ENCODE assay signal across 27 mouse cellular contexts in genomic region chr7:70754826-70755225, GRCm38 (mm10).
"Had no signal": no experiment of that assay in that cellular context is flagged by ENCODE, and none has a peak within 500 bp of the region (broad histone marks: within the 10 kb centered on the region; RNA-seq: fewer than 3 reads in every experiment).

No protein-coding gene starts in this region.

- DNase-seq: gastrocnemius, adult 2 months; gastrocnemius, postnatal 10 days; gastrocnemius, postnatal 25 days; heart, adult 2 months; heart, postnatal 10 days; heart, postnatal 4 days; kidney, adult 18-20 months; kidney, adult 8-10 months; kidney, postnatal 14 days; kidney, postnatal 36 days; layer of hippocampus, adult 9-11 months; layer of hippocampus, postnatal 36 days; left cerebral cortex, postnatal 4 days had no signal

- H3K27ac ChIP-seq: gastrocnemius, adult 2 months; heart, adult 2 months; hindbrain, embryonic 10.5 days; hindbrain, embryonic 12.5 days; hindbrain, embryonic 14.5 days; intestine, embryonic 15.5 days; kidney, embryonic 15.5 days; kidney, postnatal 0 days; limb, embryonic 13.5 days; limb, embryonic 15.5 days; liver, embryonic 12.5 days; liver, embryonic 14.5 days had no signal

- H3K4me1 ChIP-seq: heart, embryonic 12.5 days; hindbrain, embryonic 12.5 days; intestine, embryonic 15.5 days; kidney, embryonic 15.5 days; limb, embryonic 13.5 days; limb, embryonic 15.5 days; liver, embryonic 12.5 days had no signal

- H3K36me3 ChIP-seq: heart, embryonic 12.5 days; hindbrain, embryonic 10.5 days; hindbrain, embryonic 12.5 days; intestine, embryonic 15.5 days; kidney, embryonic 15.5 days; limb, embryonic 13.5 days; limb, embryonic 15.5 days; liver, embryonic 12.5 days had no signal

- H3K4me2 ChIP-seq: heart, embryonic 12.5 days; hindbrain, embryonic 12.5 days; hindbrain, embryonic 14.5 days; intestine, embryonic 15.5 days; kidney, embryonic 15.5 days; limb, embryonic 13.5 days; limb, embryonic 15.5 days; liver, embryonic 12.5 days had no signal

- H3K27me3 ChIP-seq: heart, embryonic 12.5 days; intestine, embryonic 15.5 days; kidney, embryonic 15.5 days; limb, embryonic 13.5 days; limb, embryonic 15.5 days; liver, embryonic 12.5 days had no signal

- H3K9ac ChIP-seq: heart, embryonic 12.5 days; hindbrain, embryonic 12.5 days; hindbrain, embryonic 14.5 days; intestine, embryonic 15.5 days; kidney, embryonic 15.5 days; limb, embryonic 13.5 days; limb, embryonic 15.5 days; liver, embryonic 12.5 days; liver, embryonic 14.5 days had no signal

- H3K4me3 ChIP-seq: gastrocnemius, adult 2 months; heart, adult 2 months; heart, embryonic 12.5 days; hindbrain, embryonic 10.5 days; hindbrain, embryonic 12.5 days; intestine, embryonic 15.5 days; kidney, embryonic 15.5 days; limb, embryonic 13.5 days; limb, embryonic 15.5 days; liver, embryonic 12.5 days had no signal

- H3K9me3 ChIP-seq: hindbrain, embryonic 12.5 days; intestine, embryonic 15.5 days; kidney, embryonic 15.5 days; limb, embryonic 15.5 days had no signal

- ATAC-seq: hindbrain, embryonic 16.5 days; inflammation-experienced regulatory T-cells, adult 6 months; intestine, embryonic 15.5 days; intestine, postnatal 0 days; liver, embryonic 12.5 days had no signal
